Mouse (Mus musculus): Measurements from ENCODE around the gene Fhit.

The Fhit gene

GRCm38 (mm10) chr14:10345905-10346304 lies 815.9 kb downstream of the Fhit start:
- DNase-seq (ENCODE audit: low spot score) = no peak

GRCm38 (mm10) chr14:10344064-10344463 lies 817.8 kb downstream of the Fhit start:
- DNase-seq (ENCODE audit: low spot score) = no peak

- DNase-seq (ENCODE audit: low spot score) = no peak
Measured at GRCm38 (mm10) chr14:10316764-10317163, 845.1 kb downstream of the Fhit start.

GRCm38 (mm10) chr14:10312190-10312589 lies 849.6 kb downstream of the Fhit start:
- DNase-seq (ENCODE audit: low spot score) = no peak

GRCm38 (mm10) chr14:10305286-10305685 lies 856.5 kb downstream of the Fhit start:
- no peak for DNase-seq (ENCODE audit: low spot score)

- no peak for DNase-seq (ENCODE audit: low spot score)
Measured at GRCm38 (mm10) chr14:10301497-10301896, 860.3 kb downstream of the Fhit start.

- DNase-seq (ENCODE audit: low spot score) = no peak
Measured at GRCm38 (mm10) chr14:10300914-10301313, 860.9 kb downstream of the Fhit start.

DNA sequence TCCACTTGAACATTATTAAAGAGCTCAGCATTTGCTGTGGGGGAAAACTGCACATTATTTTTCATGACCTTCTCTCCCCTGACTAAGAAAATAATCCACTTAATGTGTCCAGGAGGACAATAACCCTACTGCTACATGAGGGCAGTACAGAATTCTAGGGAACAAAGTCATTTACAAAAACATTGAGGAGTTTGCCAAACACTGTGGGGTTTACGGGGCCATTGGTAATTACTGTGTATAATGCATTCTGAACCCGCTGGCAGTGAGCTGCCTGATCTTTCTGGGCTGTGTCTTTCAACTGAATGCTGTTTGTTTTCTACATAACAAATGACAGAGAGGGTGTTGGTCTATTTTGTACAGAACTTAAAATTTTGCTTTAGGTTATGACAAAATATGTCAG lies 862.8 kb downstream of the Fhit start:
- DNase-seq (ENCODE audit: low spot score) = no peak

GRCm38 (mm10) chr14:10289043-10289442 lies 872.8 kb downstream of the Fhit start:
- DNase-seq (ENCODE audit: low spot score) = no peak

DNA sequence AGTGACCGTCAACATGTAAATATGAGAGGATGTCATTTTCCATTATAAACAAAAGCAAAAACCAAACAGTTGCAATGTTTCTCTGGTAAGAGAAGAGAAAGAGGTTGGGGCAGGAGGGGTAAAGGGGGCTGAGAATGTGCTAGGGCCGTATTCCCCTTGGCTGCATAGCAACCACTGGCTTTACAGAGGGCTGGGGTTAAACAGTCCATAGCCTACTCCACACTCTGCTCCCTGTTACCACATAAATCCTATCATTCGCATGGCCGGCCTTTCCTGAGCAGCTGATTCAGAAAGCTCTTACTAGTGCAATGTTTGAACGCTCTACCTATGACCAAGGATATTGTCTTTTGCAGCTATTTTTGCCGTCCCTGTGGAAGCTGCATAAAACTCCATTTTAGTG lies 875.8 kb downstream of the Fhit start:
- no peak for DNase-seq (ENCODE audit: low spot score)

DNA sequence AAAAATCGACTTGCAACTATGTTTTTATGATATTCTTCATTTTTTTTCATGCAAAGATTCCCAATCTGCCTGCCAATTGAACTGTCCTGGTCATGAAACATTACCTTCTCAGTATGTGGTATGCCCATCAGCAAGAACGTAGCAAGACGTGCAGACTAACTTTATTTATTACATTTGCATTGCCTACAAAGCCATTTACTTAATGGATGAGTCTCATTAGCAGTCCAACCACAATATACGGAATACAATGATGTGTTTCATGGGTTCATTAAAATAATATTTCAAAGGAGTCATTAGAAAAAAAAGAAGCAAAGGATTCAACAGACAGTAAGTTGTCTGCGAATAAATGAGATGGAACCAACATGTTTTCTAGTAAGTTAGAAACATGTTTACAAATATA lies 933.1 kb downstream of the Fhit start:
- DNase-seq (ENCODE audit: low spot score) = no peak

DNA sequence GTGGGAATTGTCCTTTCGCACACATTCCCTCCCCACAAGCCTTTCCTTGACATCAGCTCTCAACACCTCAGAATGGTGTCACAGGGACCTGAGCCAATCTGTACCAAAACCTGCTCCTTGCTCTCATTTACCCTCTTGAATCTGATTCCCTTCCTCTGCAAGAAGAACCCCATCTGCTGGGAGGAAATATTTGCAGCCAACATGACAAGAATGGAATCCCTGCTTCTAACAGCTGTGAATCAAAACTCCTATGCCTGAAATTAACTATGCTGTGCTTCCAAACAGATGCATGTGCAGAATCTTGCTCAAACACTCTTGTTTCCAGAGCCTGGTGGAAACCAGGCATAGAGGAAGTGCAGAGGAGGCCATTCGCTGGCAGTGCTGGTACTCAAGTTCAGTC lies 940.0 kb downstream of the Fhit start:
- no peak for DNase-seq (ENCODE audit: low spot score)

DNA sequence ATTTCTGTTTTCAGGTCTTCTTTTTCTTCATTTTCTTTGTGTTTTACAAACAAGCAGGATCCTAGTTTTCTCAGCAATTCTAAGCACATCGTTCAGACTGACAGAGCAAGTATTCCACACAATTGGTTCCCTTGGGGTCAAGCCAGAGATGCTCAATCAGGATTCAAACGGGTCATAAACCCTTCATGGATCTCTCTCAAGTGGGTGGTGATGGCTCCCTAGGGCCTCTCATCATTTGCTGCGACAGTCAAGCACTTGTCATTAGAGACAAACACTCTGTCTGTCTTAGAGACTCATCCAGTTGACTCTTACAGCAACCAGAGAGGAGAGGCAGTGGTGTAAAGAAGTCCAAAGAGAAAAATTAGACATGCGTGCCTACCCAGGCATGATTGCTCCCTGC lies 948.6 kb downstream of the Fhit start:
- no peak for DNase-seq (ENCODE audit: low spot score)

GRCm38 (mm10) chr14:10211184-10211583 lies 950.7 kb downstream of the Fhit start:
- no peak for DNase-seq (ENCODE audit: low spot score)

DNA sequence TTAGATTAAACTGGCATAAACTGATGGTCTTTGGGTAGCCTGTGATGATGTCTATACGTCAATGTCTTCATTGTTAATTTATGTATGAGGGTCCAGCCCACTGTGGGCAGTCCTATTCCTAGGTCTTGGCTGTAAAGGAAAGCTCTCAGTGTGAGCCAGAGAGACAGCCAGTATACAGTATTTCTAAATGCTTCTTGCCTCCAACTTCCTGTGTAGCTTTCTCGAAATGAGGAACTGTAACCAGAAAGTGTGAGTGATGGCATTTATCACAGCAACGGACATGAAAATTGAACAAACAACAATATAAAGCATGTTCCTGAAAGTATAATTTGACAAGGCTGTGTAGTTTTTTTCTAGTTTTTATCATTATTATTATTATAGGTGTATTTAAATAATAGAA lies 952.8 kb downstream of the Fhit start:
- no peak for DNase-seq (ENCODE audit: low spot score)

GRCm38 (mm10) chr14:10205699-10206098 lies 956.1 kb downstream of the Fhit start:
- DNase-seq (ENCODE audit: low spot score) = no peak

GRCm38 (mm10) chr14:10205290-10205689 lies 956.5 kb downstream of the Fhit start:
- no peak for DNase-seq (ENCODE audit: low spot score)

DNA sequence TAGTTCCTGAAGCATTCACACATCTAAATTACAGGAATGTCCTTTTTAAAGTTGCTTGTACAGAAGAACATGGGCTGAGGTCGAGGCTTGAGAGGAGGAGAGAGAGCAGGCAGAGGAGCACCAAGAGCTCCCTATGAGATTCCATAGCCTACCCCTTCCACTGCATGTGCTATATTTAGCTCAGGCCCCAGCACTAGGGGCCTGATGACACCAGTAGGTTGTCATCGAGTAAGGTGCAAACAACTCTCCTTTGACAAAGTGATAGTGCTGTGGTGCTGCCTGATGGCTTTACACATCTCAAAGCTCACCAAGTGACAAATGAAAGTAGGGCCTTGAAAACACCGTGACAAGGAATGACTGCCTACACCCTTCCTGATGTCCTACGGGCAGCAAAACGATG lies 967.7 kb downstream of the Fhit start:
- no peak for DNase-seq (ENCODE audit: low spot score)

GRCm38 (mm10) chr14:10171761-10172160 lies 990.1 kb downstream of the Fhit start:
- DNase-seq (ENCODE audit: low spot score) = no peak

GRCm38 (mm10) chr14:10166641-10167429 lies 995.0 kb downstream of the Fhit start:
- DNase-seq (ENCODE audit: low spot score) = no peak

DNA sequence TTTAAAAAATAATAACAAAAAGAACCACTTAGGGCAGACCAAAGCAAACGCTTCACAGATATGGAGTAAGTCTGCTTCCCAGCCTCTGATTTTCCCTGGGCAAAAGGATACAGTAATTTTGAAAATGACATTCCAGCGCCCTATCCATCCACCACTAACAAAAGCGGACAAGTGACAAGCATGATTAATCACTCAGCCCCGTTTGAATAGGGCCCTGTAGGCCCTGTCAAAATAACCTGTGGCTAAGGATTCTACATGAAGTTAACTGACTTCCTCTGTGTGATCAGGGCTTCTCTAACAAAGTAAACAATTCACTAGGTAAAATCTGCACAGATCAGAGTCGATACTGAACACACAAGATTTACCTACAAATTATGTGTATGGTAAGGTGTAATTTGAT lies 1012.0 kb downstream of the Fhit start:
- no peak for DNase-seq (ENCODE audit: low spot score)

DNA sequence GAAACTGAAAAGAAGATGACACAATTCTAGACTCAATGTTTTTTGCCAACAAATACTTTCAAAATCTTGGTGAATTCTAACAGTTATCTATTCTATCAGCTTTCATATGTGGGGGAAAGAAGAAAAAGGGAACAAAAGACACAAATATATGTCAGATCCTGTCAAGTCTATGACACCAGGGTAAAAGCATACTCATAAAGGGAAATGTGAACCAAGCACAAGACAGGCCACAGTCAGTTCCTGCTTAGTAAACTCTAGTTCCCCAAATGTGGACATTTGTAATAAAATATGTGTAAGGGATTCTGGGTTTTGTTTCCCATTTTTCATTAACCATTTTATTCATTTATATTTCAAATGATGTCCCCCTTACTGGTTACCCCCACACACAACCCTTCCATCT lies 1022.5 kb downstream of the Fhit start:
- DNase-seq (ENCODE audit: low spot score) = no peak

- DNase-seq (ENCODE audit: low spot score) = no peak
Measured at GRCm38 (mm10) chr14:10133873-10134272, 1028.0 kb downstream of the Fhit start.

- DNase-seq (ENCODE audit: low spot score) = no peak
Measured at GRCm38 (mm10) chr14:10129675-10130074, 1032.2 kb downstream of the Fhit start.

Measured in adipocyte (in vitro differentiated cells).